Mouse (Mus musculus): Measurements from ENCODE around the gene Tmem40.

GRCm38 (mm10) chr6:115696707-115697215 lies 65.4 kb downstream of the Tmem40 start:
- TF ChIP-seq UBTF (IDR thresholded peaks at IDR 0.05; ENCODE audit: borderline replicate concordance, insufficient read depth, low read depth, low read length) (no peak), E2F4 (IDR thresholded peaks at IDR 0.05; ENCODE audit: borderline replicate concordance, low read depth, low read length) (no peak), POLR2A (IDR thresholded peaks at IDR 0.05; ENCODE audit: control insufficient read depth in 1 of 2, insufficient read depth in 1 of 2, low read depth in 1 of 2, low read length in 2 of 2, poor library complexity in 1 of 2) (no peak), MAX (IDR thresholded peaks at IDR 0.05; ENCODE audit: low read length) (no peak), TAL1 (IDR thresholded peaks at IDR 0.05; ENCODE audit: low read length) (no peak), GATA1 (IDR thresholded peaks at IDR 0.05; ENCODE audit: low read depth, low read length) (no peak), CTCF (IDR thresholded peaks at IDR 0.05 in 2 of 3, conservative IDR thresholded peaks at IDR 0.05 in 1 of 3; ENCODE audit: control insufficient read depth in 1 of 3, insufficient read depth in 1 of 3, low read depth in 2 of 3, low read length in 3 of 3, poor library complexity in 1 of 3, severe bottlenecking in 1 of 3) (no peak; a peak in 1 of 6 replicates), ZMIZ1 (IDR thresholded peaks at IDR 0.05; ENCODE audit: low read depth, low read length) (no peak), ELF1 (IDR thresholded peaks at IDR 0.05; ENCODE audit: low read depth, low read length) (no peak), POLR2AphosphoS5 (IDR thresholded peaks at IDR 0.05; ENCODE audit: borderline replicate concordance, low read depth, low read length) (no peak), CHD2 (IDR thresholded peaks at IDR 0.05; ENCODE audit: low read length) (no peak), HCFC1 (IDR thresholded peaks at IDR 0.05; ENCODE audit: low read depth, low read length) (no peak), ZNF384 (IDR thresholded peaks at IDR 0.05; ENCODE audit: low read depth, low read length) (no peak)
